11 mouse cellular contexts compared by ENCODE assay signal in genomic region chr12:52038352-52038751, GRCm38 (mm10). TPM values are rescaled to one million over a fixed set of nuclear protein-coding genes. Genes with fewer than 3 reads are reported as not detected.
DNase-seq lines count a peak whose midpoint lies in the region; ATAC-seq lines count a peak whose summit lies in the region.
"Had no signal": no experiment of that assay in that cellular context is flagged by ENCODE, and none has a peak within 500 bp of the region (broad histone marks: within the 10 kb centered on the region; RNA-seq: fewer than 3 reads in every experiment).

No protein-coding gene starts in this region.

- peak; percentile 59 for ATAC-seq in frontal cortex, adult (ENCODE audit: low TSS enrichment)
- ATAC-seq in midbrain, embryonic 11.5 days (ENCODE audit: low FRiP score): no peak

- no peaks in the 10 kb centered on the region for H3K9me3 ChIP-seq in midbrain, embryonic 11.5 days (ENCODE audit: control insufficient read depth, low read length)
- no peaks in the 10 kb centered on the region for H3K9me3 ChIP-seq in midbrain, embryonic 10.5 days (replicated peaks)
- H3K9me3 ChIP-seq: embryonic facial prominence, embryonic 15.5 days; megakaryocyte, embryonic 14.5 days had no signal

- H3K9ac ChIP-seq in midbrain, embryonic 11.5 days (ENCODE audit: low read length): no peak overlapping the region
- H3K9ac ChIP-seq: embryonic facial prominence, embryonic 15.5 days had no signal

- no peaks in the 10 kb centered on the region for H3K36me3 ChIP-seq in midbrain, embryonic 11.5 days (ENCODE audit: control insufficient read depth, insufficient read depth, low read length)
- no peaks in the 10 kb centered on the region for H3K36me3 ChIP-seq in midbrain, embryonic 10.5 days
- H3K36me3 ChIP-seq: embryonic facial prominence, embryonic 15.5 days had no signal

- WGBS in midbrain, embryonic 11.5 days: 72% methylated on average over 3 of the region's 3 CpGs
- 79% methylated on average over 3 of the region's 3 CpGs for WGBS in midbrain, embryonic 10.5 days

- H3K4me1 ChIP-seq in midbrain, embryonic 11.5 days (ENCODE audit: control insufficient read depth, insufficient read depth, low read length): no peaks in the 10 kb centered on the region
- H3K4me1 ChIP-seq in midbrain, embryonic 10.5 days: peaks cover 9% of the 10 kb centered on the region
- H3K4me1 ChIP-seq: embryonic facial prominence, embryonic 15.5 days; megakaryocyte, embryonic 14.5 days had no signal

- no peak for DNase-seq in frontal cortex, postnatal 14 days (ENCODE audit: low spot score in 2 of 2)
- peak; percentile 84 for DNase-seq in midbrain, embryonic 11.5 days (ENCODE audit: low spot score, missing footprints)
- no peak for DNase-seq in midbrain, embryonic 10.5 days (ENCODE audit: low spot score)
- DNase-seq in hindlimb bud, embryonic 11.5 days (ENCODE audit: extremely low spot score, low read depth, low spot score): peak; percentile 52
- no peak for DNase-seq in right cerebral cortex, postnatal 4 days
- no peak for DNase-seq in natural killer cell, adult 2 months (ENCODE audit: low spot score in 2 of 2)
- no peak for DNase-seq in gastrocnemius, postnatal 4 days (ENCODE audit: low spot score in 2 of 2)
- DNase-seq: kidney, postnatal 4 days had no signal

- no peak overlapping the region for H3K4me3 ChIP-seq in midbrain, embryonic 11.5 days (ENCODE audit: low read depth, low read length)
- H3K4me3 ChIP-seq in midbrain, embryonic 10.5 days: no peak overlapping the region
- H3K4me3 ChIP-seq: embryonic facial prominence, embryonic 15.5 days; megakaryocyte, embryonic 14.5 days had no signal

- H3K4me2 ChIP-seq in midbrain, embryonic 11.5 days: no peak overlapping the region
- H3K4me2 ChIP-seq: embryonic facial prominence, embryonic 15.5 days had no signal

- H3K27me3 ChIP-seq in midbrain, embryonic 11.5 days (ENCODE audit: control insufficient read depth, insufficient read depth, low read length): no peaks in the 10 kb centered on the region
- no peaks in the 10 kb centered on the region for H3K27me3 ChIP-seq in midbrain, embryonic 10.5 days (ENCODE audit: low read depth, poor library complexity, severe bottlenecking)
- H3K27me3 ChIP-seq: embryonic facial prominence, embryonic 15.5 days had no signal

- no peak overlapping the region for H3K27ac ChIP-seq in midbrain, embryonic 11.5 days (ENCODE audit: low read depth, low read length)
- no peak overlapping the region for H3K27ac ChIP-seq in midbrain, embryonic 10.5 days (replicated peaks)
- H3K27ac ChIP-seq: embryonic facial prominence, embryonic 15.5 days had no signal

RNA-seq across cellular contexts. Expression of gene Gpr33, which starts 10.5 kb away (rescaled TPM):
- not detected in 2 replicates for polyA plus RNA-seq in midbrain, embryonic 11.5 days (2014; fragmentation: Nextera tagmentation; extraction: Ambion mirVana)
- polyA plus RNA-seq in midbrain, embryonic 10.5 days (2016; fragmentation: Nextera tagmentation; extraction: Ambion mirVana): not detected in 2 replicates
- total RNA-seq in gastrocnemius, postnatal 4 days (2021): not detected
- polyA plus RNA-seq: embryonic facial prominence, embryonic 15.5 days had no signal

RNA-seq across cellular contexts. Expression of gene Dtd2, which starts 32.1 kb away (rescaled TPM):
- polyA plus RNA-seq in midbrain, embryonic 11.5 days (2014; fragmentation: Nextera tagmentation; extraction: Ambion mirVana): 24.1 and 27.4 TPM in 2 replicates
- 30.5 and 31.8 TPM in 2 replicates for polyA plus RNA-seq in midbrain, embryonic 10.5 days (2016; fragmentation: Nextera tagmentation; extraction: Ambion mirVana)
- total RNA-seq in gastrocnemius, postnatal 4 days (2021): 10 to 100 TPM in 1 of 2 experiments, 1 to 10 TPM in 1; 8.5 to 10.7 TPM

RNA-seq across cellular contexts. Expression of gene Nubpl, which starts 59.2 kb away (rescaled TPM):
- 12.6 and 14.2 TPM in 2 replicates for polyA plus RNA-seq in midbrain, embryonic 11.5 days (2014; fragmentation: Nextera tagmentation; extraction: Ambion mirVana)
- 15.6 and 17.6 TPM in 2 replicates for polyA plus RNA-seq in midbrain, embryonic 10.5 days (2016; fragmentation: Nextera tagmentation; extraction: Ambion mirVana)
- 1 to 10 TPM; 4.3 to 5.3 TPM for total RNA-seq in gastrocnemius, postnatal 4 days (2021)

Comparison
In these comparisons a context has a peak if more than half of its experiments do, and no peak if none do; other contexts are left out.
1. DNase-seq: peak in midbrain, embryonic 11.5 days (single experiment) and hindlimb bud, embryonic 11.5 days (single experiment); none in frontal cortex, postnatal 14 days (0 of 2), midbrain, embryonic 10.5 days (single experiment), right cerebral cortex, postnatal 4 days (single experiment), natural killer cell, adult 2 months (0 of 2) and gastrocnemius, postnatal 4 days (0 of 2).